Mouse (Mus musculus) bone marrow macrophage, adult 2 months (primary cell): ENCODE results near the gene Lix1l. TPM values are rescaled to one million over a fixed set of nuclear protein-coding genes. Genes with fewer than 3 reads are reported as not detected.
A peak's percentile ranks its signal among the peaks of the same experiment; 100 is the strongest.

ENCODE experiments used
- H3K27ac ChIP-seq: 2 replicates; pipeline ENCODE4 v1.5.1; 2012; ENCODE audit warnings: low read depth, low read length; ENCODE audit not compliant: insufficient read depth
- H3K4me1 ChIP-seq: 2 replicates; pipeline ENCODE4 v1.6.1; 2012; ENCODE audit warnings: low read length; ENCODE audit not compliant: control insufficient read depth, insufficient read depth
- H3K4me3 ChIP-seq: 2 replicates; pipeline ENCODE4 v1.5.1; 2012; ENCODE audit warnings: mild to moderate bottlenecking, low read length, moderate library complexity; ENCODE audit not compliant: insufficient read depth
- CTCF ChIP-seq: IDR thresholded peaks from 2 replicates; pipeline ENCODE4 v1.5.1; 2012; ENCODE audit warnings: low read depth, mild to moderate bottlenecking, low read length, moderate library complexity
- POLR2A ChIP-seq: IDR thresholded peaks from 2 replicates; pipeline ENCODE4 v1.6.1; 2012; ENCODE audit warnings: mild to moderate bottlenecking, low read depth, low read length, borderline replicate concordance
- polyA plus RNA-seq: library from polyadenylated mRNA; stranded (reverse); fragments of >200 nt; gene quantifications from 2 replicates; pipeline ENCODE4 v1.2.4, GENCODE M21; 2012; ENCODE audit not compliant: missing spikeins, insufficient read depth, insufficient read length

The Lix1l gene
- polyA plus RNA-seq = 21.8 and 23.4 TPM in 2 replicates

DNA sequence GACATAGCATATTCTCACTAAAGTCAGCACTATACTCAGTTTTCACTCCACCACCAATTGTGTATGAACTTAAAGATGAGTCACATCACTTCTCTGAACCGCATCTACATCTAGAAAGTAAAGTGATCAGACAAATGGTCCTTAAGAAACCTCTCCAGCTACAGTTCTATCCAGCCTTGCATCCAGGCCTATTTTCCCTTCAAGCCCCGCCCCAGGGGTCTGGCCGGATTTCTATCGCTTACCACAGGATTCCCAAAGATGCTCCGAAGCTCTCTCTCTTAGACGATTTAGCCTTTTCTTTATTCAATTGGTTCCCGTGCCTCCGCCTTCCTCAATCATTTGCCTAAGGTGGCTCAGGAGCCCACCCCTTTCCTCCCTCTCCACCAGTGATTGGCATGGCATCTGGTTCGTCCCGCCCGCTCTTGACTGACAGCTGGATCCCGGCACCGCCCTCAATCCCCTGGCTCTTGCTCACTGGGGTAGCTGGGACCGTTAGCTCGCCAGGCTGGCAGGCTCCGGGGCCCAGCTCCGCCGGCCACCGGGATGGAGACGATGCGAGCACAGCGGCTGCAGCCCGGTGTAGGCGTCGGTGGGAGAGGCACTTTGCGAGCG lies at the start of gene Lix1l:
Gene Lix1l (plus strand): TSS at position 511 of the 612 bp plus-strand sequence.
- H3K4me1 ChIP-seq = peaks cover 17% of the 10 kb centered on the region
- TF ChIP-seq CTCF = no peak
- TF ChIP-seq POLR2A = no peak
- peak within 1 kb of the TSS; percentile 30 for H3K27ac ChIP-seq
- peak within 1 kb of the TSS; percentile 63 for H3K4me3 ChIP-seq

DNA sequence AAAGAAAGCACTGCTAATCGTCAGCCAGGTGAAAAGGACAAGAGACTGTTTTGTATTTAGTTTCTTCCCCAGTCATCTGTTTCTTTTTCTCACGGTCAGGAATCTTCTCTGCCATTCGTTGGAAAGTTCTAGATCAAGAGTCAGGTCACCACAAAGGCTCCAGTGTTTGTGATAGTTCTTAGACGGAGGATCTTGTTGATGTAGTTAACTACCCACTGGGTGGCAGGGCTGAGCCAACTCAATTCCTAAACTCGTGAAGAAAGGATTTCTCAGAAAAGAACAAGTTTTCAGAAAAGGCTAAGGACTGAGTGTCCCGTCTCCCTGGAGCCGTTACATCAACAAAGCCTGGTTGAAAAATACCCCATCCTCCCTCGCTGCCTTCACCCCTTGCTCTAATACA lies 49.7 kb upstream of the Lix1l start:
- TF ChIP-seq CTCF (no peak), POLR2A (no peak)
- no peak overlapping the region for H3K4me3 ChIP-seq
- peak overlapping the region; percentile 60 for H3K27ac ChIP-seq
- H3K4me1 ChIP-seq = peaks cover 25% of the 10 kb centered on the region

DNA sequence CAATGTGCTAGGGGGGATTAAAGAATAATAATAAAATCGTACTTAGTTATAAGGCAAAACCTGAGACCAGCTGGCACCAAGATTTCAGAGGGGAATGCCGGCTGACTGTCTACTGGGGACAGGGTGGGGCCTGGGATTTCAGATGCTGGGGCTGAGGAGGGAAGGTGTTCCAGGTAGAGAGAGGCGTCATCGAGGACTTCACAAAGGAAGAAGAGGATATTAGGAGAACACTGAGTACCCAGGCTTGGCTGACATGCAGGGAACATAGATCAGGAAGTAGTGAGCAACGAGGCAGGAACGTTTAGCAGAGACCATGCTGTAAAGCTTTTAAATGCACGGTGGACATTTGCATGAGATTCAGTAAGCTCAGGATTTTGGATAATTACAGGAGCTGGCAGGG lies 49.1 kb upstream of the Lix1l start:
- Histone ChIP-seq H3K27ac (0 out of 2 replicates have a peak overlapping the region, but pooled peaks have one; percentile 60), H3K4me3 (no peak overlapping the region), H3K4me1 (peaks cover 25% of the 10 kb centered on the region)
- no peak for TF ChIP-seq CTCF
- TF ChIP-seq POLR2A = no peak

DNA sequence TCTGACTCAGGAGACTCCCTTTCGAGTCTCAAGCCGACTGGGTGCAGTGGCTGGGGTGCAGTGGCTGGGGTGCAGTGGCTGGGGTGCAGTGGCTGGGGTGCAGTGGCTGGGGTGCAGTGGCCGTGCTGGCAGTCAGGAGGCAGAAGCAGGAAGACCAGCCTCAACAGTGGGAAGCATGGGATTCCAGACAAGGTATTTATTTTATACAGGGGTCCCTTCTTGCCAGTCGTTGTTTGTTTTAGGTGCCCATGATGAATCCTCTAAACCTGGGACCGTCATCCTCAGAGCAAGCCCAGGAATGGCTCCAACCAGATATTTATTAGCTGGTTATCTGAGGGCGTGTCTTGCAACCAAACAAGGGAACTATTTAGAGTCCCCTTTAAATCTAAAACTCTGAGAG lies 47.3 kb upstream of the Lix1l start:
- H3K4me1 ChIP-seq = peaks cover 25% of the 10 kb centered on the region
- peak overlapping the region; percentile 26 for H3K27ac ChIP-seq
- no peak for TF ChIP-seq POLR2A
- no peak for TF ChIP-seq CTCF
- H3K4me3 ChIP-seq = no peak overlapping the region

DNA sequence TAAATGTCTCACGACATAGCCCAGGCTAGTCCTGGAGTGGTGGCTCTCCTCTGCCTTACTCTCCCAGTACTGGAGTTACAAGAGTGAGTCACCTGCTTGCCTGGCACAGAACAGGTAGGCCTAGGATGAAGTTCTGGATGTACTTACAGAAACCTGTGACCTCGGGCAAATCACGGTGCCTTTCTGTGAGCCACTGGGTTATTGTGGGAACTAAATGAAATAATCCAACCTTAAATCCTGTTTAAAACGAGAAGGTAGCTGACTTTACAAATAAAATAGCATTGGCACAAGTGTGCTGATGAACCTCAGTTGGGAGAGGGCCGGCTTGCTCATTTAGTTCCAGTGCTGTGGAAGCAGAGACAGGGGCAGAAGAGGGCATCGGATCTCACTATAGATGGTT lies 46.7 kb upstream of the Lix1l start:
- H3K27ac ChIP-seq = no peak overlapping the region

DNA sequence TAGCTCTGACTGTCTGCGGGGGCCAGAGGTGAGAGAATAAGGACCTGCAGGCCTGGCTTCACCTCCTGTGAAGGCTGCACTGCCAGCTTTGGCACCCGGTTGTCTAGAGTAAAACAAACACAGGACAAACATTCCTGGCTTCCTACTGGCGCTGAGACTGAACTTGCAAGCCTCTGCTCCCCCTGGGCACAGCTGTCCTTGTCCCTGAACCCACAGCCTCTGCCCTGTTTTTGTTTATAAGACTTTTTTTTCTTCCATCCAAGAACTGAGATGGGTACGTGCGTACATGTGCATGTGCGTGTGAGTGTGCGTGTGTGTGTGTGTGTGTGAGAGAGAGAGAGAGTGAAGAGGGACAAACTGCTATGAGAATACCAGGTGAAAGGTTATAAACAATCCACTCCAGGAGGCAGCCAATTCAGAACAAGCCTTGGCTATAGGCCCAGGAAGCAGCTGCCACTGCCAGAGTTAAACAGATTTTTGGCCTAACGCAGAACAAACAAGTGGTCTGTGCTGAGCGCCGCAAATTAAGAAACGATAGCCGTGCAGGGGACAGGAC lies 45.8 kb upstream of the Lix1l start:
- H3K4me1 ChIP-seq = peaks cover 22% of the 10 kb centered on the region
- H3K27ac ChIP-seq = no peak overlapping the region
- no peak for TF ChIP-seq POLR2A
- H3K4me3 ChIP-seq = no peak overlapping the region

More for the DNA sequence above, 46.7 kb upstream of the Lix1l start:
- Histone ChIP-seq H3K4me1 (peaks cover 25% of the 10 kb centered on the region), H3K4me3 (no peak overlapping the region)
- no peak for TF ChIP-seq CTCF
- TF ChIP-seq POLR2A = no peak

DNA sequence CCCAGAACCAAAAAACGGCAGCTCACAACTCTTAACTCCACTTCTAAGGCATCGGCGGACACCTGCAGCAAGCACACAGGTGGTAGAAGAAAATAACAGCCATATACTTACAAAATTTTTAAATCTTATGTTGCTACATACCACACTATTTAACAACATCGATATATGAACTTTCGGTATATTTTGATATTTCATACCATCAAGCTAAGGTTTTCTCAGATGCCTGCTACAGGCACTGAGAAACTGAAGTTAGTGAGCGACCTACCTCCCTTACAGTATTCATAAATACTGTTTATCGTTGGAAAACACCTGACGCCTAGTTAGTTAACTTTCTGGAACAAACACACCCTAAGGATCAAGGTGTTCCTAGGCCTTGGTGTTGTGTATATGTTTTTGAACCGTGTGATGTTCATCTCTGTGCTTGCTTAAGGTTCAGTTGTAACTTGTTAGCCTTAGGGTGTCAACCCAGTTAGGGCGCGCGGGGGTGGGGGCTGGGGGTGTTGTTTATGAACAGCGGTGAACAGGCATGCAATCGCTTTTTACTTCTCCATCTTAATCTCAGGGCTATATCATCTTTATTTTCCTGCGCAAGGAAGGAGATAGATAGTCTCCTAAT lies 44.8 kb upstream of the Lix1l start:
- H3K4me1 ChIP-seq = peaks cover 22% of the 10 kb centered on the region
- H3K27ac ChIP-seq = no peak overlapping the region
- H3K4me3 ChIP-seq = 0 out of 2 replicates have a peak overlapping the region, but pooled peaks have one; percentile 6
- no peak for TF ChIP-seq CTCF
- no peak for TF ChIP-seq POLR2A

DNA sequence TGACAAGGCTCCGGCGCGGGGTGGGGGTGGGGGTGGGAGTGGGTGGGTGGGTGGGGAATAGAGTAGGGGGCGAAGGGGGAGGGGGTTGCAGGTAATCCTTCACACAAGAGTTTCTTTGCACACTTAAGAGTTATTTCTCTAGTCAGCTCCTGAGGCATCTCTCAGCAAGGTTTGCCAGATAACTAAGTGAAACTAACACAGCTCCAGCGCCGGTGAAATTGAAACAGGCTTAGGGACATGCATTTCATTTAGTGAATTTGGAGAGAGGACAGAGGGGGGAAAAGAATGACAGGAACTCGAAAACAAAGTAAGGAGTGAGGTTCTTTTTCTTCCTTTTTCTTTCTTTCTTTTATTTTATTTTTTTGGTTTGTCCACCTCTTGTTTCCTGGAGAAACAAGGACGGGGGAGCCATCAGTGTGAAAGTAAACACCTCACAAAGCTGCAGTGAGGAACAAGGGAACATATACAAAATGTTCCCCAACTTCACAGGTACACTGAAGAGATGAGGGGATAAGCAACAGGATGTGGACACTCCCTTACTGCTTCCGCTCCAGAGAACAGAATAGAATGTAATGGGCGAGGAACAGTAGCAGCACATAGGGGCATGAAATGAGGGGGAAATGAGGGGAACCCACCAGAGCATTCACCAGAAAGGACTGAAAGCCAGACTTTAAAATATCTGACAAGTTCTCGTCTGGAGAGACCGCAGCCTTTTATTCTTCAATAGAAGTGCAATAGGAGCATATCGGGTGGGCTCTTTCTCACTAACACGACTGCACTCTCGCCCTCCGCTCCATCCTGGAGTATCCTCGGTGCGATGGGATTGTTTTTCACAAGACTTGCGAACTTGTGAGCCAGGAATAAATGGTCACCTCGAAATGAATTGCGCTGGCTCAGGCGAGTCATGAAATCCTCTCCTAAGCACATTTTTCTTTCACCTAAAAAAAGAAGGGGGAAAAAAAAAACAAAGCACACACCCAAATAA lies 44.0 kb upstream of the Lix1l start:
- peak overlapping the region; percentile 69 for H3K4me3 ChIP-seq
- H3K27ac ChIP-seq = peak overlapping the region; percentile 96
- peaks cover 17% of the 10 kb centered on the region for H3K4me1 ChIP-seq
- TF ChIP-seq POLR2A = no peak
- TF ChIP-seq CTCF = no peak

DNA sequence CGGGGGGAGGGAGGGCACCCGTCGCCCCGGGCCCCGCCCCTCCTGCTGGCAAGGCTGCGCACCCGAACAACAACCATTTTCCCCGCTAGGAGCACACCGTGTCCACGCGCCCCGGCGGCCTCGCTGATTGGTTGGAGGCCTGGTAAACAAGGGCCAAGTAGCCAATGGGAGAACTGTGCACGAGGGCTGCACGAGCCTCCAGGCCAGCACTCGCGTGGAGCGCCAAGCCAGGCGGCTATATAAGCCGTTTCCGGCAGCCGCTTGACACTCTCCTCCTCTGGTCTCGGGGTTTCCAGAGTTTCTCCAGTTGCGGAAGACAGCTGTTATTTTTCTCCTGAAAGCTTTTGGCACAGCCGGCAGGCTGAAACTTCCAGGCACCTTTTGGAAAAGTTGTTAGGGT lies 43.3 kb upstream of the Lix1l start, which contains the start of gene Txnip:
Gene Txnip (plus strand): TSS at position 264 of the 400 bp plus-strand sequence.
- Histone ChIP-seq H3K27ac (peak within 1 kb of the TSS; percentile 100), H3K4me1 (peaks cover 16% of the 10 kb centered on the region), H3K4me3 (peak within 1 kb of the TSS; percentile 85)
- TF ChIP-seq POLR2A (peak; percentile 98), CTCF (no peak)

DNA sequence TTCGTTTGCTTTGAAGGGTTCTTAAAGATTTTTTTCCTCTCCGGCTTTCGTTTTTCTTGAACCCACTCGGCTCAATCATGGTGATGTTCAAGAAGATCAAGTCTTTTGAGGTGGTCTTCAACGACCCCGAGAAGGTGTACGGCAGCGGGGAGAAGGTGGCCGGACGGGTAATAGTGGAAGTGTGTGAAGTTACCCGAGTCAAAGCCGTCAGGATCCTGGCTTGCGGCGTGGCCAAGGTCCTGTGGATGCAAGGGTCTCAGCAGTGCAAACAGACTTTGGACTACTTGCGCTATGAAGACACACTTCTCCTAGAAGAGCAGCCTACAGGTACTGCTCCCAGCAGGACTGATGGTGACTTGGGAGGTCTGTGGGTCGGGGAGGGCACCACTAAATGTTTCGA lies 42.8 kb upstream of the Lix1l start:
- peak overlapping the region; percentile 85 for H3K4me3 ChIP-seq
- no peak for TF ChIP-seq CTCF
- TF ChIP-seq POLR2A = no peak
- H3K4me1 ChIP-seq = peaks cover 16% of the 10 kb centered on the region
- peak overlapping the region; percentile 100 for H3K27ac ChIP-seq
